Mouse (Mus musculus): ENCODE measurements at regions not wholly inside any gene's neighbourhood (a gene's known extent, or its start where the extent isn't known, plus 50 kb on each side); places are given as distances from the start of the nearest gene placed in this dataset.

- DNase-seq (ENCODE audit: low spot score in 2 of 2) = no peak
Measured at GRCm38 (mm10) chr8:53954476-53955158, 122.8 kb upstream of the Vegfc start.

- no peak for DNase-seq (ENCODE audit: low spot score in 2 of 2)
Measured at GRCm38 (mm10) chr8:53956148-53956547, 121.3 kb upstream of the Vegfc start.

DNA sequence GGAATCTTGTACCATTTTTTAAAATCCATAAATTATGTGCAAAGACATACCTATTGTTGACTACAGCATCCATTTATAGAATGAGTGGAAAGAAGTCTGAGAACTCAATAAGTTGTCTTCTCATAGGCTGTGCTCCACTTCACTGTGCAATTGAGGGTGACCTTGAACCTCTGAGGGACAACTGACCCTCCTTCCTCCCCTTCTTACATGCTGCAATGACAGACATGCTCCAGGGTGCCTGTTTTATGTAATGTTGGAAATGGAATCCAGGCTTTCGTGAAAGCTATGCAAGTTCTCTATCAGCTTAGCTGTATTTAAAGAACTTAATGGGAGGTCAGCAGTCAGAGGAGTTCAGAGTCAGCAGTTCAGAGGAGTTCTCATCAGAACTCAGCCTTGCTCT lies 118.9 kb upstream of the Vegfc start:
- no peak for DNase-seq (ENCODE audit: low spot score in 2 of 2)

DNA sequence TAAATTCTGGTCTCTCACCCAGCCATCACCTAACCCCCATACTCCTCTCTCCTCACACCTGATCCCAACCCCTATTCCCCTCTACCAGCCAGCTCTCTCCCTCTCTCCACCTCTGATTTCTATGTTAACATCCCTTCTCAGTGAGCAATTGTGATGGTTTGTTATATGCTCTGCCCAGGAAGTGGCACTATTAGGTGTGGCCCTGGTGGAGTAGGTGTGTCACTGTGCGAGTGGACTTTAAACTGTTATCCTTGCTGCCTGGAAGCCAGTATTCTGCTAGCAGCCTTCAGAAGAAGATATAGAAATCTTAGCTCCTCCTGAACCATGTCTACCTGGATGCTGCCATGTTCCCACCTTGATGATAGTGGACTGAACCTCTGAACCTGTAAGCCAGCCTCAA lies 114.4 kb upstream of the Vegfc start:
- DNase-seq (ENCODE audit: low spot score in 2 of 2) = no peak

DNA sequence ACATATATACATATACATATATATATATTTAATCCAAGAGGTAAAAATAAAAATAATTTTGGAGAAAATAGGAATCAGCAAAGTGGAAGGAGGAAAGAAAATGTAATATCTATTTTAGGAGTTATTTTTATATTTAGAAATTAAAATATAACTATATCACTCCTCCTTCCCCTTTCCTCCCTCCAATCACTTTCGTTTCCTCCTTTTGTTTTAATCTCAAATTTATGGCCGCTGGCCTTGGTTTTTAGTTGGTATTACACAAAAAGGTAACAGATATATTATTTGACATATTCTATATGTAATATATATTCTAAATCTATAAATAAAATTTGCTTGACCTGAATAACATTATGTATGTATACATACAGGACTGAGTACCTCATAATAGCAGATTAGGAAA lies 93.1 kb upstream of the Vegfc start:
- DNase-seq (ENCODE audit: low spot score in 2 of 2) = no peak

GRCm38 (mm10) chr8:53985685-53986084 lies 91.7 kb upstream of the Vegfc start:
- no peak for DNase-seq (ENCODE audit: low spot score in 2 of 2)

DNA sequence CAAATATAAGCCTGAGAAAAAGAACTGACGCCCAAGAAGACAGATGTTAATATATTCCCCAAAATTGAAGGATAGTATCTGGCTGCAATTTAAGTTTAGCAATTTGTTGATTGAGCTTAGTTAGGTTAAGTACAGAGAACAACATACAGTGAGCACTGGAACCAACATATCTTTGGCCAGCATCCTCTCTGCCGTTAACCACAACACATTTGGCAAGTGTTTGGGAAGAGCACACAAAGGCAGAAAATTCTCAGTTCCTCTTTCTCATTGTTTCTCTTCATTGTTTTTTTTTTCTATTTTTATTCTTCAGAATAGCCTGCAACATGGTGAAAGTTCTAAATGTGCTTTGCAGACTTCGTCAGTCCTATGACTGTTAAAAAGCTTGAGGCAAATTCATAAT lies 83.2 kb upstream of the Vegfc start:
- no peak for DNase-seq (ENCODE audit: low spot score in 2 of 2)

- no peak for DNase-seq (ENCODE audit: low spot score in 2 of 2)
Measured at GRCm38 (mm10) chr8:53997461-53997860, 79.9 kb upstream of the Vegfc start.

- no peak for DNase-seq (ENCODE audit: low spot score in 2 of 2)
Measured at GRCm38 (mm10) chr8:54002948-54003347, 74.5 kb upstream of the Vegfc start.

DNA sequence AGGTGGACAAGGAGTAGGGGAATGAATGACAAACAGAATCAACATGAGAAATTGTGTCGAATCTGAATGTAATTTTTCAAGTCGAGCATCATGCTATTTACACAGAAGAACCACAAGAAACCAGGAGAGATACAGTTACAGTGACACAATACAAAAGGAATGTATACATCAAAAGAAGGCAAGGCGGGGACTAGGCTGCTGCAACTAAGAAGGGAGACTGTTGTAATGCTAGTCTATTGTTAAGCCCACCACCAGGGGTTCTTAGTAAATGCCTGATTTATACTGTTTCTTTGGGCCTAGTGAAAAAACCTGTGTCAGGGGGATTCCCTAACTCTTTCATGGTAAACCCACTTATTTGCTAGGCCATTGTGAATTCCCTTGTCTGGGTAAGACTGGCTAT lies 63.3 kb upstream of the Vegfc start:
- DNase-seq (ENCODE audit: low spot score in 2 of 2) = no peak

GRCm38 (mm10) chr8:54018535-54019165 lies 58.8 kb upstream of the Vegfc start:
- no peak for DNase-seq (ENCODE audit: low spot score in 2 of 2)
